Mouse (Mus musculus) ovary, postnatal 14 days (tissue): ENCODE data around the gene Tmcc1.
"Not testable (repeated sequence)": the region's sequence is repeated elsewhere in the genome, so short reads cannot be mapped to it uniquely, and the experiment has no call there.

Experiments
- DNase-seq: peaks from one replicate; pipeline ENCODE4 v3.0.0; 2022; ENCODE audit warnings: low spot score

Gene Tmcc1

DNA sequence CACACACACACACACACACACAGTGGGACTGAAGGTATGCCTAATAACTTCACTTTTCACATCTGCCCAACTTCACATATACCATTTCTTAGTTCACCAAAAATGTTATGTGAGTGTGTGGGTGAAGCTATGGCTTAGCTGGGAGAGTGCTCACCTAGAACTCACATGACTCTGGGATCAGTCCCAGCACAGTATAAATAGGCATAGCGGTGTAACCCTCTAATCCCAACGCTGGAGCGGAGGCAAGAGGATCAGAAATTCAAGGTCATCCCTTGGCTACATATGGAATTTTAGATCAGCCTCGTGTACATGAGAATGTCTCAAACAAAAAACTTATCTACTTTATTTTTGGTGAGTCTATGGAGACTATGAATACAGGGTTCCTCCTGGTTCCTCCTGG lies 119.7 kb downstream of the Tmcc1 start:
- DNase-seq = no peak

- peak; percentile 7 for DNase-seq
Measured at GRCm38 (mm10) chr6:116072746-116073261, 120.5 kb downstream of the Tmcc1 start.

DNA sequence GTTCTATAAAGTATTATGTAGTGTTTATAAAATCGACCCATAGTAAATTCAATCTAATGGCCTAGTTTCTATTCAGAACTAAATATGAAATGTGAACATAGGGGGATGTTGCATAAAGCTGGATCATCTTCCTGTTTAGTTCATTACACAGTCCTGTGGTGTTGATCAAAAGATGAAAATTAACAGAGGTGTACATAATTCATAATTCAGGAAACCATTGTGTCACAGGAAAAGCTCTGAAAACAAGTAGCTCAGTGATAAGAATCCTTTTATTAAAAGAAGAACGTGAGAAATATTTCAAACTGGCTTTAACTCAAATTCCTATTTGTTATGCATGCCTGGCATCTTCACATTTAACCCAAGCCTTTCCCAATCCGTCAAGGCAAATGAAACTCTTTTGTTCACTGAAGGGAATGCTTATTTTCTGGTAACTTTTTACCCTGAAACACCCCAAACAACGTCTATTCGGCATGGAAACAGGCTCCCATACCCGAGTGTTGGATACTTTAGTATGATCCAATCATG lies 121.0 kb downstream of the Tmcc1 start:
- DNase-seq = no peak

GRCm38 (mm10) chr6:116071781-116072180 lies 121.5 kb downstream of the Tmcc1 start:
- no peak for DNase-seq

DNA sequence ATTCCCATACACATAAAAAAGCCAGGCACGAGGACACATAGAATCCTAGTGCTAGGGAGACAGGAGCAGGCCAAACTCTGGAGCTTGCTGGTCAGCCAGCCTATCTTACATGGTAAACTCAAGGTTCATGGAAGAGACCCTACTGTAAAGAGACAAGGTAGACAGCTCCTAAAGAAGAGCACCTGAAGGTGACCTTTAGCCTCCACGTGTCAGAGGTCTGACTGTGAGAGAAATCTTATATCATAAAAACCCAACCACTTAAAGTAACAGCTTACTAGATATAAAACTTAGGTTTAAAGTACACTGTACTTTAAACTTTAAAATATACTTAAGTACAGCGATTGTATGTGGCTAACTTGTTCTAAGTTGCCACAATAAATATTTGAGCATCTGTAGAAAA lies 122.7 kb downstream of the Tmcc1 start:
- DNase-seq = no peak

DNA sequence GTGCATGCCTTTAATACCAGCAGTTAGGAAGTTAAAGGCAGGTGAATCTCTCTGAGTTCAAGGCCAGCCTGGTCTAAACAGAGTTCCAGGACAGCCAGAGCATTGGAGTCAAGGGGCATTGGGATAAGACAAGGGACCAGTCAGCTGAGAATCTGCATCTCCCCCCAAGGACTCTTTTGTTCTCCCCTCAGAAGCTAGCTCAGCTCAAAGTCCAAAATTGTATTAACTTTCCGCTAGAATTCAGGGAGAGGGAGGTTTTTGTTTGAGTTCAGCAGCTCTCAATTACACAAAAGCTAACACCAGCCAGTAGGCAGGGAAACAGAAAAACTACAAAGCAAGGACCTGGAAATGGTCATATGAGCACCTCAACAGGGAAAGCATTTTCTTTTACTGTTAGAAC lies 129.8 kb downstream of the Tmcc1 start:
- no peak for DNase-seq

DNA sequence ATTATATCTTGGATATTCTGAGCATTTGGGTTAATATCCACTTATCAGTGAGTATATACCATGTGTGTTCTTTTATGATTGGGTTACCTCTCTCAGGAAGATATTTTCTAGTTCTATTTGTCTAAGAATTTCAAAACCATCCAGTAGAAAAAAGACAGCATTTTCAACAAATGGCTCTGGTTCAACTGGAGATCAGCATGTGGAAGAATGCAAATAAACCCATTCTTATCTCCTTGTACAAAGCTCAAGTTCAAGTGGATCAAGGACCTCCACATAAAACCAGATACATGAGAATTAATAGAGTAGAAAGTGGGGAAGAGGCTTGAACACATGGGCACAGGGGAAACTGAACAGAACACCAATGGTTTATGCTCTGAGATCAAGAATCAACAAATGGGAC lies 133.7 kb downstream of the Tmcc1 start:
- not testable (repeated sequence) for DNase-seq

DNA sequence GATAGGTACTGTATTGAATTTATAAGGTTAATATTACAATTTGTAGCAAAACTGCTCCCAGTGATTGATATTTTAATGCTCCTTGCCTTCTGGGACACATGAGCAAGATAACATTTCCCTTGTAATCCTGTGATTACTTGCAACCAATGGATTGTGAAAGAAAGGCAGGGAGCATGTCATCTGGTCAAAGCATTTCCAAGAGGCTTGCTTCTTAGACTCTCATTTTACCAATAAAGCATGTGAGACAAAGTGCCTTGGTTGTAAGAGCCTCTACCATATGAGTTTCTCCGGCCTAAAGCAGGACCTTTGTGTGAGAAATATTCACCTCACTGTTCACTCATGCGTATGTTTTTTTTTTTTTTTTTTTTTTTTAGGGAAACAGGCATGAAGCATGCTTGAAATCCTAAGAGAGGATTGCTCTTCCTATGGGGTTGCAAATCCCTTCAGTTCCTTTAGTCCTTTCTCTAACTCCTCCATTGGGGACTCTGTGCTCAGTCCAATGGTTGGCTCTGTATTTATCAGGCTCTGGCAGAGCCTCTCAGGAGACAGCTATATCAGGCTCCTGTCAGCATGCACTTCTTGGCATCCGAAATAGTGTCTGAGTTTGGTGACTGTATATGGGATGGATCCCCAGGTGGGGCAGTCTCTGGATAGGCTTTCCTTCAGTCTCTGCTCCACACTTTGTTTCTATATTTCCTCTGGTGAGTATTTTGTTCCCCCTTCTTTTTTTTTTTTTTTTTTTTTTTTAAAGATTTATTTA lies 134.6 kb downstream of the Tmcc1 start:
- DNase-seq = no peak

GRCm38 (mm10) chr6:116056676-116057264 lies 136.5 kb downstream of the Tmcc1 start:
- DNase-seq = no peak

DNA sequence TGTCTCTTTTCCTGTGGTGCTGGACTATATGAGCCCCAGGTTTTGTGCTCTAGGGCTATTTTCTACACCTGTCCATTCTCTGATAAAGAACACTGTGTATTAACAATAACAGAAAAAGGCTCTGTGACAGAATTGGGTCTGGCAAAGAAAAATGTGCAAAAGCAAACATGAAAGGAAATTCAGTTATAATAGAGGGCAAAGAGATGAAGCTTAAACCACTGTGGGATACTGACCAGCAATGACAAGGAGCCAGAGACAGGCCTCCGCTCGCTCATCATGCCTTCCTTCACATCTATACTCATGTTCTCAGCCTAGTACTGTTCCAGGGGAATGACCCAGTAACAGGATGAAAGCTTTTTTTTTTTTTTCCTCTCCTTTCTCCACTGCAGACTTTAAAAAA lies 137.5 kb downstream of the Tmcc1 start:
- no peak for DNase-seq

GRCm38 (mm10) chr6:116055001-116055471 lies 138.2 kb downstream of the Tmcc1 start:
- DNase-seq = no peak

- DNase-seq = no peak
Measured at GRCm38 (mm10) chr6:116047896-116048295, 145.4 kb downstream of the Tmcc1 start.

DNA sequence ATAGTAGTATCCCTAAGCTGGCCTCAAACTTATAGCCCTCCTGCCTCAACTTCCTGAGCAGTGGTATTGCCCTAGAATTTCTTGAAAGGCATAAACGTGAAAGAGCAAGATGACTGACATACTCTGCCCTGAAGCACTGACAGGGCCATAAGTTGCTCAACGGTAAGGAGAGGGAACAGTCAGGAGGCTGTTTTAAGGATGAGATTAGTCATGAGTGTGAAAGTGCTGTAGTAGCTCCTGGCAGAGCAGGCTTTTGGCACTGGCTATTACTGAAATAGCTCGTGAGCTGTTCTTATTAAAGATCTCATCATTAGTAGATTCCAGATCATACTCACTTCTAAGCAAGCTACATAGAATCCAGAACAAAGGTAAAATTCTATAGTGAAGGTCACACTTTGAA lies 145.9 kb downstream of the Tmcc1 start:
- DNase-seq = no peak

GRCm38 (mm10) chr6:116044039-116044438 lies 149.2 kb downstream of the Tmcc1 start:
- no peak for DNase-seq

- no peak for DNase-seq
Measured at GRCm38 (mm10) chr6:116038222-116038621, 155.1 kb downstream of the Tmcc1 start.

DNA sequence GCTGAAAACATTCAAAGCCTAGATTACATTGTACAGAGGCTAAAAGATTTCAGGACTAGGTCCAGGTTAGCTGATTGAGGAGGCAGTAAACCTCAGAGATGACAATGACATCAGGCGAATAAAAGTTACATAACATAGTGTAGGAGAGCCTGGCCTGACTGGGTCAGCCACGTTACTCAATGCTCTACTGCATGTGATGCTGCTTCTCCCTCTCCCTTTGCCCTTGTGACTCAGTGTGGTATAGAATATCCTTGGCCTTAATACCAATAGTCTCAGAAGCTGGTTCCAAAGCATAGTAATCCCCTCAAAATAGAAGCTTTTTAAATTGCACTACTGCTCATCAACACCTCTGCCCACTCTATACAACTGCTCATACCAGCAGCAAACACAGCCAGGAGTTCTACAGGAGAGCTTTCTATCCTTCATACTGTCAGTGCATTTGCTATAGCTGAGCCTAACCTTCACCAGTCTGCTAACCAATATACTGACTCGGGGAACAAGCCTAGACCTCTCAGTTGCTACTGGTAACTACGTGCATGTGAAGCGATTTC lies 155.9 kb downstream of the Tmcc1 start:
- no peak for DNase-seq

- no peak for DNase-seq
Measured at GRCm38 (mm10) chr6:116036555-116036954, 156.7 kb downstream of the Tmcc1 start.

DNA sequence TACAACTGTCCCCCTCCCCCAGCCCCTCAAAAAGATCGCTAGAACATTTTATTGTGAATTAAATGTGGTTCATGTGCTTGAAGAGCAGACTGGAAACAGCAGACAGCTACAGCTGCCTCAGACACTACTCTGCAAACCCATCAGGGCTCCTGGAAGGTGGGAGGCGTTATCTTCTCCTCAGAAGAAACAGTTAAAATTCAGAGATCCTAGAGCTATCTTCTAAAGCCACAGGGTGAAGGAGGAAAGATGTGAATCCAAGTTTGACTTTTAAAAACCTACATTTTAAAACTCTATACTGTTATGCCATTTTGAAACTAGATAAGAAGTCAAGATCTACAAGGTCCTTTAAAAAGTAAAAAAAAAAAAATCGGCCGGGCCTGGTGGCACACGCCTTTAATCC lies 162.2 kb downstream of the Tmcc1 start:
- no peak for DNase-seq

DNA sequence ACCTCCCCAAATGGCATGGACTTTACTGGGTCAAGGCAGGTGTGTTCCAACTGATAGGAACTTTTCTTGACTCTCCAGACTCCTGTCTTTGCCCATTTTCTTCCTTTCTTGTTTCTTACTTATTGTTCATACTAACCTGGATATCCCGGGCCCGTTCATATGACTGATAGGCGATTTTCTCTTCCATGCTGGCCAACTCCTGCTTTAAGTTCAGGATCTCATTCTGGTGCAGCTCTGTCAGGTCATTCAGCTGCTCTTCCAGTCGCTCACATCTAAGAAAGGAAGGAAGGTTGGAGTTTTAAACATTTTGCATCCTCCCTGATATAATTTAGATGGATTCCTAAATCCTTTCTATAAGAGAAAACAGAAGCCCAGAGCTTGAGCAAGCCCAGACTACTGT lies 168.6 kb downstream of the Tmcc1 start:
- no peak for DNase-seq

- no peak for DNase-seq
Measured at GRCm38 (mm10) chr6:116021961-116022485, 171.3 kb downstream of the Tmcc1 start.

DNA sequence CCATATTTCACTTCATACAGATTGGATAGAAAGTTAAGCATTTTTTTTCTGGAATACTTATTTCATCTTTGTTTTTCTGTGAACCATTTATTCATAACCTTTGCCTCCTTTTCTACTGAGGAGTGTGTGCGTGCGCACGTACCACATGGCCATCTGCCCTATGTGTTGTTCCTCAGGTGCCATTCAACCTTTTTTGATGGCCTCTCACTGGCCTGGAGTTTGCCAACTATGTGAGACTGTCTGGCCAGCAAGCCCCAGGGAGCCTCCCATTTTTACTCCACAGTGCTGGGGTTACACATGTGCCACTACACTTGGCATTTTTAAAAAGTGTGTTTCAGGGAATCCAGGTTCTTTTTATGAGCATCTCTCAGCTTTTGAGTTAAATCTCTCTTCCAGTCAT lies 177.4 kb downstream of the Tmcc1 start:
- no peak for DNase-seq

DNA sequence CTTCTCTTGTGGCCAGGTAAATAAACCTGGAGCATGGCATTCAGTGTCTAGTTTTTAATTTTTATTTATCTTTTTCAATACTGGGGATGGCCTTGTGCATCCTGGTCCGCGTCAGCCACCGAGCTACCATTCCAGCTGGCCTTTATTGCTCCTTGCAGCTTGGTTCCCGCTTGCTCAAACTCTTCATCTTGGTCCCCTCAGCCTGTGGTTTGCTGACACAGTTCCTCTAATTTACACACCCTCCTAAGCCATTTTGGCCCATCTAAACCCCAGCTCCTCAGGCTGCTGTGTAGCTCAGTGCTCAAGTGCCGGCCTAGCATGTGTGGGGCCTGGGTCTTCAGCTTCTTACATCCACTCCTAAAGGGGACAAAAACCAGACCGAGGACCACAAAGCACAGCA lies 179.2 kb downstream of the Tmcc1 start:
- DNase-seq = no peak

DNA sequence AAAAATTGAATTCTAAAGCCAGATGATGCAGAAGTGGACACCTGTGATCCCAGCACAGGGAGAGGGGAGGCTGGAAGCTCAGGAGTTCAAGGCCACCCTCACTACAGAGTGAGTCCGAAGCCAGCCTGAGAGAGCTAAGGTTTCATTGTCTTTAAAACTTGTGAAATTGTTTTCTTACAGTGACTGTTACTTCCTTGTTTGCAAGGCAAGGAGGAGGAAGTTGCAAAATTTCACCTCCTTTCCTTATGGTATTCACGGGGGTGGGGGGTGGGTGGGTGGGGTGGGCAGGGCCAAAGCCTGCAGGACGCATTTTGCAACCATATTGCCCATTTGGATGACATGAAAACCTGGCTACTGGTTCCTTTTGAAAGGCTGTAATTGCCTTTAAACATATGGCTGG lies 179.6 kb downstream of the Tmcc1 start:
- no peak for DNase-seq
